Mouse (Mus musculus) ES-E14 (cell line): ENCODE data around the gene Plin1.

Experiments
- CHD2 ChIP-seq: IDR thresholded peaks from 2 replicates; pipeline ENCODE4 v1.6.1; 2014; ENCODE audit warnings: mild to moderate bottlenecking, low read depth, low read length, inconsistent platforms
- HCFC1 ChIP-seq: IDR thresholded peaks from 2 replicates; pipeline ENCODE4 v1.6.1; 2012; ENCODE audit warnings: low read length, inconsistent platforms, borderline replicate concordance; ENCODE audit not compliant: insufficient read depth

GRCm38 (mm10) chr7:79729743-79730370 lies 2.8 kb downstream of the Plin1 start:
- TF ChIP-seq HCFC1: no peak
- no peak for TF ChIP-seq CHD2
